Mouse (Mus musculus) heart, adult 2 months (tissue): ENCODE results near the gene Eif4b. TPM values are rescaled to one million over a fixed set of nuclear protein-coding genes. Genes with fewer than 3 reads are reported as not detected.

Source experiments
- DNase-seq, 2 experiments: peaks; one replicate each; pipeline ENCODE4 v3.0.0; 2021
- H3K27ac ChIP-seq: fragments of 200-600 bp; 2 replicates; pipeline ENCODE4 v1.8.1; 2022
- H3K27me3 ChIP-seq: fragments of 200-500 bp; 2 replicates; pipeline ENCODE4 v1.6.1; 2012; ENCODE audit warnings: mild to moderate bottlenecking, low read length, inconsistent platforms, mixed read lengths; ENCODE audit not compliant: control insufficient read depth, insufficient read depth
- H3K36me3 ChIP-seq: fragments of 200-500 bp; 2 replicates; pipeline ENCODE4 v1.6.1; 2012; ENCODE audit warnings: low read length, inconsistent platforms; ENCODE audit not compliant: control insufficient read depth, insufficient read depth
- H3K4me1 ChIP-seq: fragments of 200-500 bp; 2 replicates; pipeline ENCODE4 v1.6.1; 2011; ENCODE audit warnings: low read length; ENCODE audit not compliant: control insufficient read depth, insufficient read depth
- H3K4me3 ChIP-seq: fragments of 200-600 bp; 2 replicates; pipeline ENCODE4 v1.8.1; 2022
- H3K79me2 ChIP-seq: fragments of 200-500 bp; replicated peaks from 2 replicates; pipeline ENCODE4 v1.6.1; 2012; ENCODE audit warnings: mild to moderate bottlenecking, inconsistent platforms, low read length, moderate library complexity, mixed read lengths; ENCODE audit not compliant: control insufficient read depth, insufficient read depth
- H3K9ac ChIP-seq: fragments of 200-500 bp; 2 replicates; pipeline ENCODE4 v1.6.1; 2012; ENCODE audit warnings: low read depth, mild to moderate bottlenecking, control low read depth, inconsistent platforms, low read length, mixed read lengths
- CTCF ChIP-seq: fragments of 200-600 bp; IDR thresholded peaks from 2 replicates; pipeline ENCODE4 v1.8.1; 2022; ENCODE audit warnings: antibody characterized with exemption, mild to moderate bottlenecking, moderate library complexity
- EP300 ChIP-seq: fragments of 200-500 bp; IDR thresholded peaks from 2 replicates; pipeline ENCODE4 v1.6.1; 2011; ENCODE audit warnings: low read depth, low read length, control low read depth; ENCODE audit not compliant: insufficient read depth
- POLR2A ChIP-seq: fragments of 200-500 bp; IDR thresholded peaks from 2 replicates; pipeline ENCODE4 v1.6.1; 2011; ENCODE audit warnings: mild to moderate bottlenecking, low read depth, low read length, control low read depth; ENCODE audit not compliant: insufficient read depth
- WGBS: fragments of 180-500 bp; shearing (Covaris S2); methylation state at CpG from one replicate; pipeline ENCODE4 v1.1.7; 2018; 5-methylcytosine and 5-hydroxymethylcytosine counted together
- intact Hi-C: fragments of 180-260 bp; cut with DNase I; formaldehyde crosslinking; loops from one replicate; pipeline ENCODE4 v1.15.1; 2025
- polyA plus RNA-seq: library from polyadenylated mRNA; depleted of rRNA; stranded (reverse); fragments of >200 nt; gene quantifications from 2 replicates; pipeline ENCODE4 v1.2.3, GENCODE M21; 2012
- total RNA-seq, 2 experiments: library from RNA; stranded (reverse); gene quantifications; 2 replicates each; pipeline ENCODE4 v1.2.3; 2021

The Eif4b gene
- total and polyA plus RNA-seq, 3 experiments: 50.7 to 177 (median 138) TPM

DNA sequence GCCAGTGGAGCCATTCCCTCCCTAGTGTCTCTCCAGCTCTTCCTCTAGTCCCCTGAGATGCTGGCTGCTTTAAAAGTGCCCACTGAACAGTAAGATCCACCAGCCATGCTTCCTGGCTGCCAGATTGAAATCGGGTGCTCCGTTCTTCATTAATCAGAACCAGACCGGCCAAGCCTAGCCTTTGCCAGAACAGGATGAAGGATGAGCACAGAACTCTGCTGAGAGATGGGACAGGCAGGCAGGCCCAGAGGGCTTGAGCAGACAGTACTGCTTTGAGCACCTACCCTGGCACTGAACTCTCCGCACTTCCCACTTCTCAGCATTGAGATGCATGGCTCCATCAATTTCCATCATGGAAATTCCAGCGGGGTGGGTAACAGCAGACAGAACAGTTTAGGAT, 25.7 kb downstream of the Eif4b start:
- TF ChIP-seq CTCF (no peak), EP300 (no peak), POLR2A (no peak)
- intact Hi-C loops: no loop called here
- peak overlapping the region; percentile 85 for H3K4me3 ChIP-seq
- H3K9ac ChIP-seq: peak overlapping the region; percentile 39; the same call in 1 of the 2 replicates
- peak overlapping the region; percentile 99 for H3K27ac ChIP-seq
- H3K4me1 ChIP-seq: peaks cover 26% of the 10 kb centered on the region
- peaks cover 17% of the 10 kb centered on the region for H3K36me3 ChIP-seq
- 45% methylated on average over 5 of the region's 5 CpGs for WGBS
- no peaks in the 10 kb centered on the region for H3K79me2 ChIP-seq
- no peaks in the 10 kb centered on the region for H3K27me3 ChIP-seq
- DNase-seq: peak; percentile 26 to 40

DNA sequence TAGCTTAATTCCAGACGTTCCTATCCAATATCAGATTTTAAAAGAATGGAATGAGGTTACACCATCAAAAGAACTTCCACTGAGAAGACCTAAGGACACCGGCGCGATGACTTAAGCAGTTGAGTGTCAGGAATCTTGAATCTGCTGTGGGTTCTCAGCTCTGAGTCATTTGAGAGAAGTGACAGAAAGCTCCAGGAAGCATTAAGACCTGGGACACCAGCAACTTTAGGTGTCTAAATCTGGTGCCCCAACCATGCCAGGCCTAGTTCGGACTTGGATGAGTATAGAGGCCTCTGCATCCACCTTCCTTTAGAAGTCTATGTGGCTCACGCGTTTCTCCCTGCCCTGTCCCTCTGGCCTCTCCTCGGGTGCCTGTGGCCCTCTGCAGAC, 26.2 kb downstream of the Eif4b start:
- Histone ChIP-seq H3K9ac (peak overlapping the region; percentile 88), H3K4me3 (peak overlapping the region; percentile 85), H3K27ac (peak overlapping the region; percentile 99), H3K27me3 (no peaks in the 10 kb centered on the region), H3K4me1 (peaks cover 26% of the 10 kb centered on the region), H3K36me3 (peaks cover 11% of the 10 kb centered on the region), H3K79me2 (no peaks in the 10 kb centered on the region)
- WGBS: 18% methylated on average over 8 of the region's 8 CpGs
- intact Hi-C loops: loop anchor here (10.0 kb wide), 1 partner anchor 305 kb away; the partner anchor contains the start of gene Sp1
- TF ChIP-seq CTCF: no peak
- TF ChIP-seq POLR2A: no peak
- no peak for TF ChIP-seq EP300
- no peak for DNase-seq

DNA sequence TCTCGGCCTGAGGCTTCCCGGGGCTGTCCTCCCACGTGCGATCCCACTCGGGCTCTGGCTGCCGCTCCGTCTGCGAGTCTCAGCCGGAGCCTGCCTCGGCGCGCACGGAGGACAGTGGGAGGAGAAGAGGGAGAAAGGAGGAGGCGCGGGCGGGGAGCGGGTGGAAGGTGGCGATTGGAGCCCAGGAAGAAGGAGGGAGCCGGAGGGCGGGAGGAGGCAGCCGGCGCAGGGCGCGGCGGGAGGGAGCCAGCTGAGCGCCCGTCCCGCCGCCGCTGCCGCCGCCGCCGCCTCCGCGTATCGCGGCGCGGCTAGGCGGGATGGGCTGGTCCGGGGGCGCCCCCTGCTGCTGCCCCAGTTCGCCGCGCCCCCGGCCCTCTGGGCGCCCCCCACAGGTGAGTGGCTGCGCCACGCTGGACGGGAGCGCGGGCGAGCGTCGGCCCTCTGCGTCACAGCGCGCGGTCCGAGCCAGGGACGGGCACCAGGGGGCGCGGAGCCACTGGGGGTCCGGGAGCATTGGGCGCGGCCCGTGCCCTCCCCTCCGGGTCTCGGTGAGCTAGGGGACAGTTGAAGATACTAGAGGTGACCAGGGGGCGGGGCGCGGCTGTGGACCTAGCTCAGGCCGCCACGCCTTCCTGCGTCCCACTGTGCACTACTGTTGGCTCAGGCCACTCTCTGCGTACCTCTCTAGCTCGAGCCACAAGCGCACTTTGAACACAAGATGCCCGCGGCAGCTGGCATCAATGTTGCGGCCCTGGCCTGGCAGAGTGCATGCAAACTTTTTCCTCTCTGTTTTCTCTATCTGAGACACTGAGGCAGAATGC, 26.8 kb downstream of the Eif4b start, which contains the start of gene Tns2:
Tns2 (plus strand) TSS at position 253 of the 821 bp plus-strand sequence.
- H3K27me3 ChIP-seq: no peaks in the 10 kb centered on the region
- peak; percentile 81 for TF ChIP-seq POLR2A
- 0 out of 2 replicates have a peak, but pooled peaks have one; percentile 52 for TF ChIP-seq EP300
- peak; percentile 84 for TF ChIP-seq CTCF
- H3K4me1 ChIP-seq: peaks cover 24% of the 10 kb centered on the region
- H3K79me2 ChIP-seq: no peaks in the 10 kb centered on the region
- peak within 1 kb of the TSS; percentile 85 for H3K4me3 ChIP-seq
- WGBS: under 1% methylated on average over 60 of the region's 82 CpGs
- H3K27ac ChIP-seq: peak within 1 kb of the TSS; percentile 99
- DNase-seq: peak; percentile 90 to 92
- H3K9ac ChIP-seq: peak within 1 kb of the TSS; percentile 88
- intact Hi-C loops: loop anchor here (10.0 kb wide), 1 partner anchor 304 kb away; the partner anchor contains the start of gene Sp1
- peaks cover 6% of the 10 kb centered on the region for H3K36me3 ChIP-seq

DNA sequence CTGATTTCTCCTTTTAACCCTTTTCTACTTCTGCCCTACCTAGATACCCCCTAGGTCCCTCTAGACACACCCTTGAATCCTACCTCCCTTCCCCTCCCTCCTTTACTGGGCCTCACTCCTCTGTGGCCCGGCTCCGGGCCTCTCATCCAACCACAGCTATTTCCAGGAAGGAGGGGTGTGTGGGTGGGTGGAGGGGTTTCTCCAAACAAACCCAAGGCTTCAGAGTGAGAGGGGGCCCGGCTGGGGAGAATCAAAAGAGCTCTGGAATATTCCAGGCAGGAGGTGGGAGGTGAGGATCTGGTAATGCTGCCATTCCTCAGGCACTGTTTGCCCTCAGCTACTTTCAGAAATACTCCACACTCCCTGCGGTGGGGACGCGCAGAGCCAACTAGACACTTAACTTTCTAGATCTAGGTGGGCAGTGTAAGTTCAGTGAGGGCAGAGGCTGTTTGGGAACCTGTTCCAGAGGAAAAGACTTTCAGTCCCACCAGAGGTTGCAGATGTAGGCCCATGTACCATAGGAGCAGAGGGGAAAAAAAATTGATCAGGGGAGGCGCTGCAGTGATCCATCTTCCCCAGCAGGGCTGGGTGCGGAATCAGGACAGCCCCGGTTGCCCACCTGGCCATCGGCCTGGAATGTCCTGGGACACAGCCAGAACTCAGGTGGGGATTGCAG, 27.6 kb downstream of the Eif4b start:
- Histone ChIP-seq H3K4me1 (peaks cover 28% of the 10 kb centered on the region), H3K36me3 (peaks cover 2% of the 10 kb centered on the region; the same call in 1 of the 2 replicates), H3K4me3 (peak overlapping the region; percentile 85), H3K27ac (peak overlapping the region; percentile 99), H3K9ac (peak overlapping the region; percentile 88), H3K79me2 (no peaks in the 10 kb centered on the region), H3K27me3 (no peaks in the 10 kb centered on the region)
- intact Hi-C loops: loop anchor here (10.0 kb wide), 1 partner anchor 304 kb away; the partner anchor contains the start of gene Sp1
- peak; percentile 60 to 78 for DNase-seq
- 20% methylated on average over 10 of the region's 10 CpGs for WGBS
- TF ChIP-seq POLR2A (no peak), CTCF (peak; percentile 62)

DNA sequence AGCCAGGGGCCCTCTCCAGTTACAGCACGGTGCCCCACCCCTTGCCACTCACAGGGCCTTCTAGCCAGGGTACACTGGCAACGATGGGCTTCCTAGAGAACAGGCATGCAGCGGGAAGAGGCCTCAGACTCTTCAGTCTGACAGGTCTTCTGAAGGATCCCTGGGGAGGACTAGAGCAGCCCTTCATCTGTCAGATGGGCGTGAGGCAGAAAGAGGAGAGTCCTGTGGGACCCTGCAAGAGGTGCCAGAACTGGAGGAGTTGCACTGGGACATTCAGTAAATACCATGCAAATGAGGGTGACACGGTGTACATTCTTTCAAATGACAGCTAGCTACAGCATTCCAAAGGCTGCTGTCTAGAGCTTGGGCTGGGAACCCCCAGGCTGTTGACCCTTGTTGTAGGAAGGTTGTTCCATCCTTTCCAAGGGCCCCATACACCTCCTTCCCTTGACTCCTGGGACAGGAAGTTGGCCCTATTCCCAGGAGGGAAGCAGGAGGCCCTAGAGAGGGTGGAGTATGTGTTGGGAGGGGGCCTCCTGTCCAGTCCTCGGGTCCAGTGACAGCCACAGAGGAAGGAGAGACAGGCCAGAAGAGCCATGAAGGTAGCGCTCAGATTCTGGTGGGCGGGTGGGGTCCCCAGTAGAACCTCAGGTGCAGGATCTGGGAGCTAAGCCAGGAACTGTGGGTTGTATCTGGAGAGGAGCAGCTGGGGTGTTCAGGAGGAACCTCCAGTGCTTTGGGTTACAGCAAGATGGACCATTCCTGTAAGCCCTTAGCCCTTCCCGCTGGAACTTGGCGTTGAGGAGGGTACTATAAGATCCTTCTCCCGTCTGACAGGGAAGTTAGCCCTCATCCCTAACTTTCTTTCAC, 28.3 kb downstream of the Eif4b start:
- WGBS: 9% methylated on average over 11 of the region's 11 CpGs
- no peaks in the 10 kb centered on the region for H3K27me3 ChIP-seq
- peaks cover 6% of the 10 kb centered on the region for H3K36me3 ChIP-seq
- H3K9ac ChIP-seq: peak overlapping the region; percentile 93
- TF ChIP-seq CTCF: peak; percentile 2; the same call in 1 of the 2 replicates
- TF ChIP-seq EP300: peak; percentile 78; the same call in 1 of the 2 replicates
- peak; percentile 84 for TF ChIP-seq POLR2A
- intact Hi-C loops: loop anchor here (2.0 to 10.0 kb wide), 2 partner anchors 145 to 303 kb away; partner anchors contain the start of gene Sp1
- no peaks in the 10 kb centered on the region for H3K79me2 ChIP-seq
- peak overlapping the region; percentile 85 for H3K4me3 ChIP-seq
- peak overlapping the region; percentile 99 for H3K27ac ChIP-seq
- H3K4me1 ChIP-seq: peaks cover 28% of the 10 kb centered on the region
- DNase-seq: peak; percentile 85 to 88
